Mouse (Mus musculus) cerebellum, adult 11-12 months (tissue): ENCODE results near the gene Wipi1.
A peak's percentile ranks its signal among the peaks of the same experiment; 100 is the strongest.

Experiments used
- DNase-seq: peaks from one replicate; pipeline ENCODE4 v3.0.0; 2022

Wipi1 gene

GRCm38 (mm10) chr11:109530030-109530429, 81.7 kb downstream of the Wipi1 start:
- DNase-seq = no peak

DNA sequence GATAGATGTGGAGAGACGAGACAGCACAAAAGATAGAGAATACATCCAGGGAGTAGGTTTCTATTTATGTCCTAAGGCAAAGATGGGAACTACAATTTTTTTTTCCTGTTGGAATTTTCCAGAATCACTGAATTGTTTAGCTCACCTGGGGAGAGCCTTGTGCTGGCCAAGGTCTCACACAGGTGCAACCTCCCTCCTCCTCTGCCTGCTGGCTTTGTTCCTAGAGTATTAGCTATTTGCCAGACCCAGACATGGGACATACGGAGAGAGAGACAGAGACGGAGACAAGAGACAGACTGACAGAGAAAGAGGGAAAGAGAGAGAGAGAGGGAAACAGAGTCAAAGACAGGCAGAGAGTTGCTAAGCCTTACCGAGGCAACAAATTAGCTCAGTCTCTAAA, 86.2 kb downstream of the Wipi1 start:
- peak; percentile 89 for DNase-seq

- DNase-seq = no peak
These were observed 86.9 kb downstream of the Wipi1 start for GRCm38 (mm10) chr11:109524869-109525268.
